Mouse (Mus musculus) midbrain, embryonic 13.5 days (tissue): ENCODE data around the gene Cbl. TPM values are rescaled to one million over a fixed set of nuclear protein-coding genes. Genes with fewer than 3 reads are reported as not detected.
"Not testable (repeated sequence)": the region's sequence is repeated elsewhere in the genome, so short reads cannot be mapped to it uniquely, and the experiment has no call there.

ENCODE experiments used
- ATAC-seq: fragments of 200-750 bp; cut with Nextera tagmentation; 2 replicates; pipeline ENCODE4 v1.8.0; 2017; ENCODE audit warnings: mild to moderate bottlenecking, moderate TSS enrichment, moderate library complexity
- H3K27ac ChIP-seq: fragments of 300-500 bp; sonication (generic); 2 replicates; pipeline ENCODE4 v1.5.1; 2015; ENCODE audit warnings: inconsistent platforms, mild to moderate bottlenecking, moderate library complexity
- H3K27me3 ChIP-seq: fragments of 300-500 bp; sonication (generic); 2 replicates; pipeline ENCODE4 v1.6.1; 2015; ENCODE audit warnings: mild to moderate bottlenecking, inconsistent platforms
- H3K36me3 ChIP-seq: fragments of 300-500 bp; sonication (generic); 2 replicates; pipeline ENCODE4 v1.6.1; 2015; ENCODE audit warnings: mild to moderate bottlenecking, inconsistent platforms
- H3K4me1 ChIP-seq: fragments of 300-500 bp; sonication (generic); replicated peaks from 2 replicates; pipeline ENCODE4 v1.6.1; 2015; ENCODE audit warnings: inconsistent platforms
- H3K4me2 ChIP-seq: fragments of 300-500 bp; sonication (generic); replicated peaks from 2 replicates; pipeline ENCODE4 v1.6.1; 2015; ENCODE audit warnings: moderate library complexity, mild to moderate bottlenecking, inconsistent platforms
- H3K4me3 ChIP-seq: fragments of 300-500 bp; sonication (generic); replicated peaks from 2 replicates; pipeline ENCODE4 v1.5.1; 2015; ENCODE audit warnings: mild to moderate bottlenecking, inconsistent platforms
- H3K9ac ChIP-seq: fragments of 300-500 bp; sonication (generic); replicated peaks from 2 replicates; pipeline ENCODE4 v1.6.1; 2015; ENCODE audit warnings: mild to moderate bottlenecking, inconsistent platforms
- H3K9me3 ChIP-seq: fragments of 300-500 bp; sonication (generic); 2 replicates; pipeline ENCODE4 v1.6.1; 2016; ENCODE audit warnings: mild to moderate bottlenecking, inconsistent platforms
- WGBS: fragments of 180-500 bp; shearing (Covaris S2); methylation state at CpG from one replicate; pipeline ENCODE4 v1.1.7; 2015; 5-methylcytosine and 5-hydroxymethylcytosine counted together
- polyA plus RNA-seq: library from polyadenylated mRNA; unstranded; fragments of >200 nt; fragmentation: Nextera tagmentation; extraction: Ambion mirVana; gene quantifications from 2 replicates; pipeline ENCODE4 v1.2.1, GENCODE M21; 2015

The Cbl gene
- polyA plus RNA-seq, 1 experiment from 2014 or later, result 28.5 TPM

DNA sequence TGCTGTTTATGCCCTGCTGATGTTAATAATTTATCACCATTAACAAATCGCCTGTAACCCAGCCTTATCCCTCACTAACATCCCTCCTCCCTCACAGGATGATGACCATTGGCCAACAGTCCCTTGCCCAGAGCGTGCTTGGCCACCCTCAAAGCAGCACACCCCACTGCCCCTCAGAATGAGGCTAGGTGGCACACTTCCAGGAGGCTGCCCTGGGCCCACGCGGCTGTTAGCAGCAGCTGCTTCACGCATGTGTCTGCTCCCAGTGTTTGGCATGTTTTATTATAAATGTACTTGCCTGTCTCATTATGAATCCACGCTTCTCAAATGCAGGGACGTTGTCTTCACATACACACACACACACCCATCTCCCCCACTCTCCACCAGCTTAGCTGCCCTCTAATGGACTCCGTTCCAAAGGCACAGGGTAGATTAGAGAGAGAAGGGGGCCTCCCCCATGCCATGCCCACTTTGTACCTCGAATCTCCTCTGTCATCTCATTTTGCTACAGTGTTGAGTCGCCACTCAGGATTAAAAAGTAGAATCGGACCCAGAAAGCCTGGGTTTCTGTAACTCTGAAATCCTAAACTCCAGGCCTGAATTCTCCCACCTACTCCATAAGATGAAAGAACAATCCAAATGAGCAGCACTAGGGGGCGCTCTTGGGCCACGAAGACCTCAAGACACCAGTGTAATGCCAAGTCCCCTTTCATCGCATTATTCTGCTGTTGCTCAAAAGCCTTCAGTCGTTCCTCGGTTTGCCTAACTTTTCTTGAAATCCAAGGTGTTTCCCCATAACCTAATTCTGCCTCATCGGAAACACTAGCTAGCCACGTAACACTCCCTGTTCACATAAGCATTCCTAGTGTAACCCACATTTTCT is 108.1 kb downstream of the Cbl start:
- Histone ChIP-seq H3K9me3 (no peaks in the 10 kb centered on the region), H3K4me1 (peaks cover 17% of the 10 kb centered on the region), H3K4me3 (no peak overlapping the region), H3K27ac (no peak overlapping the region), H3K4me2 (peak overlapping the region; percentile 11; the same call in 1 of the 2 replicates), H3K27me3 (peaks cover 7% of the 10 kb centered on the region; the same call in 1 of the 2 replicates), H3K36me3 (no peaks in the 10 kb centered on the region), H3K9ac (no peak overlapping the region)
- peak; percentile 44 for ATAC-seq
- WGBS, result 33% methylated on average over 18 of the region's 18 CpGs

DNA sequence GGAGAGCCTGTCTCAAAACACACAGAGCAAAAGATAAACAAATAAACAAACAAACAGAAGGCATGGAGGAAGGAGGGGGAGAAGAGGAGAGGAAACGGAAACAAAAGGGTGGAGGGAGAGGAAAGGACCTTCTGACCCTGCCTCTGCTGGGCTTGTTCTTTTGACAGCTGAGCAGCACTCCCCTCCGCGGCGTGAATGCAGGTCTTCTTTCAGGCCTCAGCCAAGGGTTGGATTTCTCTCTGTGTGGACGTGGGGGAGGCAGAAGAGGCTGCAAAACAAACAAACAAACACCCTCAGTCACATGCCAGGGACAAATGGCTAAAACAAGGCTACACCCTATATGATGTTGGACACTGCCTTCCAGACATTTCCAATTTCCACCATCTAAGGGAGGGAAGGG is 108.8 kb downstream of the Cbl start:
- H3K27me3 ChIP-seq, result peaks cover 7% of the 10 kb centered on the region; the same call in 1 of the 2 replicates
- WGBS, result 65% methylated on average over 5 of the region's 5 CpGs
- ATAC-seq, result no peak

DNA sequence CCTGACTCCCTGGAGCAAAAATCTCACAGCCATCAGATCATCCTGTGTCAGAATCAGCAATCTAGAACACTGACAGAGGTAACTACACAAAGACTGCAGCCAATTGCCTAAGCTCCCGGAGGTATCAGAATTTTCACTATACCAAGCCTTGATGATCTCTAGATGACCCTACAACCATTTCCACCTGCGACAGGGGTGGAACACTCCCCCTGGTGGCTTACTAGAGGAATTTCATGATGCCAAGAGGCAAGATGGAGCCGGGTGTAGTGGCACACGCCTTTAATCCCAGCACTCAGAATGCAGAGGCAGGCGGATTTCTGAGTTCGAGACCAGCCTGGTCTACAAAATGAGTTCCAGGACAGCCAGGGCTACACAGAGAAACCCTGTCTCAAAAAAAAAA is 109.5 kb downstream of the Cbl start:
- WGBS, result 62% methylated on average over 6 of the region's 6 CpGs
- Histone ChIP-seq H3K36me3 (no peaks in the 10 kb centered on the region), H3K4me1 (0 out of 2 replicates have a peak, but pooled peaks cover 3% of the 10 kb centered on the region), H3K27me3 (peaks cover 5% of the 10 kb centered on the region; the same call in 1 of the 2 replicates), H3K9me3 (no peaks in the 10 kb centered on the region), H3K9ac (no peak overlapping the region), H3K27ac (no peak overlapping the region), H3K4me3 (no peak overlapping the region), H3K4me2 (no peak overlapping the region)
- no peak for ATAC-seq

More for the DNA sequence above, 108.8 kb downstream of the Cbl start:
- Histone ChIP-seq H3K27ac (no peak overlapping the region), H3K4me1 (peaks cover 9% of the 10 kb centered on the region), H3K9ac (no peak overlapping the region), H3K4me2 (no peak overlapping the region), H3K36me3 (no peaks in the 10 kb centered on the region), H3K9me3 (no peaks in the 10 kb centered on the region), H3K4me3 (no peak overlapping the region)

DNA sequence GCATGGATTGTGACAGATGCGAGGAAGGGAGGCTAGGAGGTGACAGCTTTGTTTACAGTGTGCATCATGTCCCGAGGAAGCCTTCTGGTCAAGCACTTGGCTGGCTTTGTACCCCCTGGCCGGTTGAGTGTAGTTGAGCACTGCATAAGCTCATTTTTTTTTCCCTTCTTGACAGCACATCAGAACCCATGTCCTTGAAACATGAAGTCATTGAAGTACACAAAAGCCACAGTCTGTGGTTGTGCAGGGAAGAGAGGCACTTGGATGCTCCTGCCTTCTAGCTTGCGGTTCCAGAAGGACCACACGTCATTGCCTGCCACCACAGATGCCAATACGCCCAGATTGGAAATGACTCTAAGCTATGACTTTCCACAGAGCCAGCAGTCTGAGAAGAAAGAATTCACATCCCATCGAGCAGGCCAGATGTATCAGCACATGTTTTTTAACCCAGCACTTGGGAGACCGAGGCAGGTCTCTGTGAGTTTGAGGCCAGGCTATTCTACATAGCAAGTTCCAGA is 113.8 kb downstream of the Cbl start:
- H3K9ac ChIP-seq, result no peak overlapping the region
- H3K4me2 ChIP-seq, result no peak overlapping the region
- H3K27me3 ChIP-seq, result no peaks in the 10 kb centered on the region
- H3K4me1 ChIP-seq, result no peaks in the 10 kb centered on the region
- WGBS, result 89% methylated on average over 8 of the region's 8 CpGs
- H3K4me3 ChIP-seq, result no peak overlapping the region
- H3K27ac ChIP-seq, result no peak overlapping the region
- no peaks in the 10 kb centered on the region for H3K36me3 ChIP-seq
- no peaks in the 10 kb centered on the region for H3K9me3 ChIP-seq
- ATAC-seq, result no peak

DNA sequence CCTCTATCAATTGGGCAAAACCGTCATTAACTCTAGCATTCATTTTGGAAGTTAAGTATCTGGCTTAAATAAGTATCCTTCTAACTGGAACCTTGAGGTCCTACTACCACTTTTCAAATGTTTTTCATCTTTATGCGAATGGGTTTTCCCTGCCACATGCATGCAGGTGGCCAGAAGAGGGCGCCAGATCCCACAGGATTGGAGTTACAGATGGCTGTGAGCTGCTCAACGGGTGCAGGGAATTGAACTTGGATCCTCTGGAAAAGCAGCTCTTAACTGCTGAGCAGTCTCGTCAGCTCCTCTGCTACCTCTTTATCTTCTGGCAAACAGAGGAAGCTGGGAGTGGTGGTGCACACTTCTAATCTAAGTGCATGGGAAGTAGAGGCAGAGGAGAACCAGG is 114.8 kb downstream of the Cbl start:
- H3K27me3 ChIP-seq, result no peaks in the 10 kb centered on the region
- H3K4me3 ChIP-seq, result no peak overlapping the region
- no peak overlapping the region for H3K27ac ChIP-seq
- no peaks in the 10 kb centered on the region for H3K4me1 ChIP-seq
- ATAC-seq, result no peak
- H3K9me3 ChIP-seq, result no peaks in the 10 kb centered on the region
- H3K9ac ChIP-seq, result no peak overlapping the region
- H3K36me3 ChIP-seq, result no peaks in the 10 kb centered on the region
- WGBS, result 48% methylated on average over 5 of the region's 5 CpGs
- no peak overlapping the region for H3K4me2 ChIP-seq

DNA sequence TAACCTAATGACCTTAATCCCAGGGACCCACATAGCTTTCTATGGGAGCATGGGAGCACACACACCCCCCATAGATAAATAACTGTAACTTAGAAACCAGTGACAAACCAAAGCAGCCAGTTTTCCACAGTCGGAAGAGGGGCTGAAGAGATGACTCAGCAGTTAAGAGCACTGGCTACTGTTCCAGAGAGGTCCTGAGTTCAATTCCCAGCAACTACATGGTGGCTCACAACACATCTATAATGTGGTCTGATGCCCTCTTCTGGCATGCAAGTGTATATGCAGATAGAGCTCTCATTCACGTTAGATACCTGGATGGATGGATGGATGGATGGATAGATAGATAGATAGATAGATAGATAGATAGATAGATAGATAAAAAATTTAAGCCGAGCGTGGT is 117.7 kb downstream of the Cbl start:
- peaks cover 13% of the 10 kb centered on the region for H3K4me1 ChIP-seq
- H3K27ac ChIP-seq, result no peak overlapping the region
- H3K9me3 ChIP-seq, result no peaks in the 10 kb centered on the region
- ATAC-seq, result no peak
- WGBS, result 93% methylated on average over 4 of the region's 4 CpGs
- H3K4me2 ChIP-seq, result no peak overlapping the region
- no peaks in the 10 kb centered on the region for H3K27me3 ChIP-seq
- H3K4me3 ChIP-seq, result no peak overlapping the region
- H3K9ac ChIP-seq, result no peak overlapping the region
- H3K36me3 ChIP-seq, result no peaks in the 10 kb centered on the region

DNA sequence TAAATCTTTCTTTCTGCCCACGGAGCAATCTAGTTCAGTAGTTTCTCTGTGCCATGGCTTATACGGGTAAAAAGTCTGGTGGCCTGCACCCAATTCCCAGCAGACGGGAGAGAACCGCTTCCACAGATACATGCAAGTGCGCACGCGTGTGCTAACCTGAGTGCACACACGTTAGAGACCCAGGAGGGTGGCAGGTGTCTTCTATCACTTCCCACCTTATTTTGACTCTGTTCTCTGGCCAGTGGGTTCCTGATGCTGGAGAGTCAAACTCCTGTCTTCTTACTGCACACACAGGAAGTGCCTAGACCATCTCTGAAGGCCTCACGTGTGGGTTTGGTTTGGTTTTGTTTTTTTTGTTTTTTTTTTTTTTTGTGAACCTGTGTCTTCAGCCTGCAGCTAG is 118.2 kb downstream of the Cbl start:
- no peaks in the 10 kb centered on the region for H3K9me3 ChIP-seq
- no peak overlapping the region for H3K4me2 ChIP-seq
- H3K27me3 ChIP-seq, result no peaks in the 10 kb centered on the region
- no peaks in the 10 kb centered on the region for H3K36me3 ChIP-seq
- ATAC-seq, result no peak
- H3K9ac ChIP-seq, result no peak overlapping the region
- no peak overlapping the region for H3K27ac ChIP-seq
- peaks cover 16% of the 10 kb centered on the region for H3K4me1 ChIP-seq
- WGBS, result 93% methylated on average over 9 of the region's 9 CpGs
- H3K4me3 ChIP-seq, result no peak overlapping the region

DNA sequence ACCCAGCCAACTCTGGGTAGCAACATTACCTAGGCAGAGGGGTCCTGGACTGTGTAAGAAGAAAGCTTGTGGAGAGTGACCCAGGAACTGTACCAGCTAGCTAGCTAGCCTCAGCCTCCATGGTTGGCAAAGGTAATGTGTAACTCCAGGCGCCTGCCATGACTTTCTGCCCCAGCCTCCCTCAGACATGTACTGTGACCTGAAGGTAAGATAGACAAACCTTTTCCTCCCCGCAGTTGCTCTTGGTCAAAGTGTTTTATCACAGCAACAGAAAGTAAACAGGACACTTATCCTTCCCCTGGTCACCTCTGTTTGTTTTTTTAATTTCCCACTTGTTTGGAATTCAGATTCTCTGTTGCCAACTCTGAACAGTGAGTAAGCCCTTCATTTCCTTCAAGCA is 119.4 kb downstream of the Cbl start:
- H3K27ac ChIP-seq, result no peak overlapping the region
- ATAC-seq, result no peak
- no peak overlapping the region for H3K4me3 ChIP-seq
- WGBS, result 86% methylated on average over 2 of the region's 2 CpGs
- H3K36me3 ChIP-seq, result no peaks in the 10 kb centered on the region
- no peaks in the 10 kb centered on the region for H3K9me3 ChIP-seq
- H3K4me1 ChIP-seq, result peaks cover 28% of the 10 kb centered on the region
- H3K27me3 ChIP-seq, result no peaks in the 10 kb centered on the region
- no peak overlapping the region for H3K9ac ChIP-seq
- H3K4me2 ChIP-seq, result no peak overlapping the region; the same call in 1 of the 2 replicates

DNA sequence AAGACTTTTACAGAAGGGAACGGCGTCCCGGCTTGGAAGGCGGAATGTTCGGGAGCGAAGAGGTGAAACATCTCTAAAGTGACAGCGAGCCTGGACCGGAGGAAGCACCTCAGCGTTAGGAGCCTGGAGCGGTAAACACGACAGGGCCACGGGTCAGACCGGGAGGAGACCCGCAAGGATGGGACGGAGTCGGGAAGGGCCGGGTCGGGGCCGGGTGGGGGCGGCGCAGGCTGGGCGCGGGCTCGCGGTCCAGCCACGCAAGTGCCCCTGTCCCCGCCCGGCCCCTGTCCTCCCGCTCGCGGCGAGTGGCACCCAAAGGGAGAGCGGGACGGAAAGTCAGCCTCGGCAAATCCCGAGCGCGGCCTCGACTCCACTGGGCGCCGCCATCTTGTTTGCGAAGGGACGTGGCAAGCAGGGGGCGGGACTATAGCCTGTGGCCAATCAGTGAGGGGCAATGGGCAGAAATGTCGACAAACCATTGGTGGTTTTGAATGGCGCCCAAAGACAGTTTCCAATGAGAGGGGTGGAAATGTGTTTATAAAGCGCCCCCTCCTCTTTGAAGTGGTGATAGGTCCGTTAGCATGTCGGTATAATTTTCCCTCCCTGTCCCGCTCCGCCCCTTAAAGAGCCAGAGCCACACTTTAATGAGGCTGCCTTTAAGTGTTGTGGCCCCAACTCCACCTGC is 120.6 kb downstream of the Cbl start, which contains the start of the genes Gm49380 and Rnf26:
TSS of gene Gm49380 (minus strand) at position 396 of the 685 bp plus-strand sequence.
TSS of gene Rnf26 (minus strand) at position 413 of the 685 bp plus-strand sequence.
- peak within 1 kb of the TSS; percentile 71 for H3K4me3 ChIP-seq
- no peak within 1 kb of the TSS for H3K27ac ChIP-seq
- H3K36me3 ChIP-seq, result no peaks in the 10 kb centered on the region
- ATAC-seq, result peak; percentile 96
- under 1% methylated on average over 40 of the region's 51 CpGs for WGBS
- no peaks in the 10 kb centered on the region for H3K9me3 ChIP-seq
- peak within 1 kb of the TSS; percentile 75 for H3K9ac ChIP-seq
- H3K4me1 ChIP-seq, result peaks cover 40% of the 10 kb centered on the region
- H3K4me2 ChIP-seq, result peak within 1 kb of the TSS; percentile 59
- H3K27me3 ChIP-seq, result no peaks in the 10 kb centered on the region

DNA sequence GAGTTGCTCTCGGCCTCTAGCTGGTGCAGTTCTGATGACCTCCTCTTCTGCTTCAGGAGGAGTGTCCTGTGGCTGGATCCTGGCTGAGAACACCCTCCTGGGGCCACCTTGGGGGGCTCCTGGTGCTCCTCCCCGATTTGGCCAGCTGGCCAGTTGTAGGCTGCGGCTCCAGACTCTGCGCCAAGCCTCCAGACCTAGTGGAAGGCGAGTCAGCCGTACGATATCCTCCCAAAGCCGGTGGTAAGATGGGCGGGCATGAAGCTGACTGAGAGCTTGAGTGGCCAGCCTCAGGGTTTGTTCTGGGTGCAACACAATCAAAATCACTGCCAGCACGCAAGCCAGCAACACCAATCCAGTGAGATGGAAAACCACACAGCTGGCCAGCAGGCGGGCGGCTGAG is 121.9 kb downstream of the Cbl start:
- not testable (repeated sequence) for H3K9me3 ChIP-seq, H3K36me3 ChIP-seq, H3K27me3 ChIP-seq, H3K9ac ChIP-seq, ATAC-seq, H3K27ac ChIP-seq
- Histone ChIP-seq H3K4me1 (peaks cover 53% of the 10 kb centered on the region), H3K4me3 (peak overlapping the region; percentile 71; the same call in 1 of the 2 replicates), H3K4me2 (peak overlapping the region; percentile 59)
- 73% methylated on average over 10 of the region's 12 CpGs for WGBS

DNA sequence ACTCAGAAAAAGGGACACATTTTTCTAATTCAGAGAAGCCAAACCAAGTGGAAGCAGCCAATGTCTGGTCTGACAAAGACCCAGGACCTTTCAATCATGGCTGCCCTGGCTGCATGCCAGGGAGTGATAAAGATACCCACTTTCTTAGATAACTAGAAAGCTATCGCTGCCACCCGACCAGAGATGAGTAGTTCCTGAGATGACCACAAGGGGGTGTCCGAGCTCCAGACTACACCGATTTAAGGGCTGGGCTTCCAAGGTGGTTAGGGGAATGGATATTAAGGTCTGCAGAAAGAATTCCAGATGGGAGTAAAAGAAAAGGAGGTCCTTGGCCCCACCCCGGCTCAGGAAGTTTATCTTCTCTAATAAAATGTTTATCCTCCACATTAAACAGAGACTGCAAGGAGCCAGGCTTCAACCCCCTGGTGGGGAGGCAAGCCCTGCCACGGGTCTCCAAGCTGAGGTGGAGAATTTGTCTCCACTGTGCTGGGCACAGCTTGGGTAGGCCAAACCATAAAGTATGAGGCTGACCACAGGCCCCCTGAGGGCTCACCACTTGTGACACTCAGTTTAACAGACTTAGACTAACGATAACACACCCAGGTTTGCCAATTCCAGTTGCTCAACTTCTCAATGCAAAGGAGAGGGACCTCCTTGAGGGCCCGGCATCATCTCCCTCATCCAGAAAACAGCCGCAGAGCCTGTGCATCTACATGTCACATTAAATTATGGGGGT is 124.3 kb downstream of the Cbl start:
- H3K4me3 ChIP-seq, result peak overlapping the region; percentile 4; the same call in 1 of the 2 replicates
- H3K27ac ChIP-seq, result no peak overlapping the region; the same call in 1 of the 2 replicates
- H3K9ac ChIP-seq, result peak overlapping the region; percentile 54

More for the DNA sequence above, 124.3 kb downstream of the Cbl start:
- H3K4me2 ChIP-seq, result peak overlapping the region; percentile 22
- peaks cover 5% of the 10 kb centered on the region; the same call in 1 of the 2 replicates for H3K36me3 ChIP-seq
- 34% methylated on average over 9 of the region's 9 CpGs for WGBS
- H3K4me1 ChIP-seq, result peaks cover 62% of the 10 kb centered on the region
- H3K9me3 ChIP-seq, result no peaks in the 10 kb centered on the region
- ATAC-seq, result no peak
- no peaks in the 10 kb centered on the region for H3K27me3 ChIP-seq
